Mouse (Mus musculus) embryonic facial prominence, embryonic 11.5 days (tissue): ENCODE data around the gene Usp36. TPM values are rescaled to one million over a fixed set of nuclear protein-coding genes. Genes with fewer than 3 reads are reported as not detected.

Experiments
- ATAC-seq: fragments of 200-750 bp; cut with Nextera tagmentation; replicated peaks from 2 replicates; pipeline ENCODE4 v1.8.0; 2017; ENCODE audit warnings: low read depth; ENCODE audit not compliant: insufficient number of reproducible peaks, low FRiP score, low TSS enrichment
- DNase-seq: peaks from one replicate; pipeline ENCODE4 v3.0.0-alpha.2; 2015; ENCODE audit warnings: low spot score
- H3K27ac ChIP-seq: fragments of 300-500 bp; sonication (generic); replicated peaks from 2 replicates; pipeline ENCODE4 v1.5.1; 2014; ENCODE audit warnings: mild to moderate bottlenecking, low read depth, low read length, control low read depth
- H3K27me3 ChIP-seq: fragments of 300-500 bp; sonication (generic); 2 replicates; pipeline ENCODE4 v1.6.1; 2014; ENCODE audit warnings: mild to moderate bottlenecking, low read length, moderate library complexity, mixed read lengths; ENCODE audit not compliant: control insufficient read depth, insufficient read depth
- H3K36me3 ChIP-seq: fragments of 300-500 bp; sonication (generic); replicated peaks from 2 replicates; pipeline ENCODE4 v1.6.1; 2014; ENCODE audit warnings: low read depth, mild to moderate bottlenecking, low read length, moderate library complexity, mixed read lengths; ENCODE audit not compliant: control insufficient read depth, insufficient read depth
- H3K4me1 ChIP-seq: fragments of 300-500 bp; sonication (generic); 2 replicates; pipeline ENCODE4 v1.6.1; 2014; ENCODE audit warnings: low read length, mixed read lengths; ENCODE audit not compliant: control insufficient read depth, insufficient read depth
- H3K4me2 ChIP-seq: fragments of 300-500 bp; sonication (generic); 2 replicates; pipeline ENCODE4 v1.6.1; 2014; ENCODE audit warnings: low read depth, mild to moderate bottlenecking, control low read depth, low read length, moderate library complexity
- H3K4me3 ChIP-seq: fragments of 300-500 bp; sonication (generic); 2 replicates; pipeline ENCODE4 v1.5.1; 2014; ENCODE audit warnings: low read depth, low read length, control low read depth
- H3K9ac ChIP-seq: fragments of 300-500 bp; sonication (generic); replicated peaks from 2 replicates; pipeline ENCODE4 v1.6.1; 2014; ENCODE audit warnings: mild to moderate bottlenecking, control low read depth, low read length
- H3K9me3 ChIP-seq: fragments of 300-500 bp; sonication (generic); replicated peaks from 2 replicates; pipeline ENCODE4 v1.6.1; 2016; ENCODE audit warnings: mild to moderate bottlenecking, low read length, inconsistent platforms, mixed read lengths; ENCODE audit not compliant: control insufficient read depth
- WGBS: fragments of 180-500 bp; shearing (Covaris S2); extraction: QIAGEN DNeasy Blood & Tissue Kit; methylation state at CpG from one replicate; pipeline ENCODE4 v1.1.7; 2014; 5-methylcytosine and 5-hydroxymethylcytosine counted together
- polyA plus RNA-seq: library from polyadenylated mRNA; unstranded; fragments of >200 nt; fragmentation: Nextera tagmentation; extraction: Ambion mirVana; gene quantifications from 2 replicates; pipeline ENCODE4 v1.2.1, GENCODE M21; 2014

The Usp36 gene
- polyA plus RNA-seq, 1 experiment from 2014 or later = 8.1 TPM

- H3K9me3 ChIP-seq = no peaks in the 10 kb centered on the region
- no peak for DNase-seq
- no peaks in the 10 kb centered on the region for H3K27me3 ChIP-seq
- no peak for ATAC-seq
- 83% methylated on average over 5 of the region's 5 CpGs for WGBS
- H3K4me1 ChIP-seq = no peaks in the 10 kb centered on the region; the same call in 1 of the 2 replicates
- H3K36me3 ChIP-seq = no peaks in the 10 kb centered on the region
- H3K27ac ChIP-seq = no peak overlapping the region
- no peak overlapping the region for H3K4me2 ChIP-seq
- H3K9ac ChIP-seq = no peak overlapping the region
- H3K4me3 ChIP-seq = no peak overlapping the region
These were observed 67.1 kb downstream of the Usp36 start for GRCm38 (mm10) chr11:118222917-118223316.

DNA sequence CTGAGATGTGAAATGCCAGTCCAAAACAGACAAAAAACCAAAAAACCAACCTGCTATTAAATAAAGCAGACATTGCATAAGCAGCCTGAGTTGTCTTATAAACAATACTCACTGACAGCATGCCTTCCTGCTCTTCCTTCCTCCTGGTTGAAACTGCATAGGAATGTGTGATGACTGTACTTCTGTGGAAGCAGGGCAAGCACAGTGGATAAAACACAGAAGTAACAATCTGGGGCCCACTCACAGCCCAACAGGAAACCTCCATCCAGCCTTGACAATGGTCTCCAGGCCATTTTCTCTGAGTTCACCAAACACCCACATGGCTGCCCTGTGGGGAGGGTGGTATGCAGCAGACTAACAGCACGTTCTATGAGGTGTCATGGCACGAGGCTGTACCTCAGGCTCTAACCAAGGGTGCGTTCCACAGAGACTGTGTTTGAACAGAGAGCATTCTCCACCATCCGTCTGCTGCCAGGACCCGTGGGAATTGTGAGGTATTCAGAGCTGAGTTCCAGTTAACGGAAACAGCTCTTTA, 67.6 kb downstream of the Usp36 start:
- no peak for ATAC-seq
- no peaks in the 10 kb centered on the region for H3K27me3 ChIP-seq
- H3K27ac ChIP-seq = no peak overlapping the region
- H3K4me1 ChIP-seq = no peaks in the 10 kb centered on the region; the same call in 1 of the 2 replicates
- 66% methylated on average over 6 of the region's 6 CpGs for WGBS
- no peaks in the 10 kb centered on the region for H3K9me3 ChIP-seq
- no peak overlapping the region for H3K9ac ChIP-seq
- no peak overlapping the region for H3K4me3 ChIP-seq
- no peak for DNase-seq
- H3K4me2 ChIP-seq = no peak overlapping the region
- no peaks in the 10 kb centered on the region for H3K36me3 ChIP-seq

- 26% methylated on average over 7 of the region's 7 CpGs for WGBS
- Histone ChIP-seq H3K36me3 (no peaks in the 10 kb centered on the region), H3K4me3 (no peak overlapping the region), H3K4me1 (no peaks in the 10 kb centered on the region; the same call in 1 of the 2 replicates), H3K27ac (no peak overlapping the region), H3K27me3 (no peaks in the 10 kb centered on the region), H3K9me3 (no peaks in the 10 kb centered on the region), H3K9ac (no peak overlapping the region), H3K4me2 (no peak overlapping the region)
- DNase-seq (peak; percentile 74), ATAC-seq (no peak)
These were observed 69.3 kb downstream of the Usp36 start for GRCm38 (mm10) chr11:118220561-118221262.

- Histone ChIP-seq H3K36me3 (no peaks in the 10 kb centered on the region), H3K4me2 (no peak overlapping the region), H3K27me3 (no peaks in the 10 kb centered on the region), H3K4me3 (no peak overlapping the region), H3K9ac (no peak overlapping the region), H3K4me1 (no peaks in the 10 kb centered on the region; the same call in 1 of the 2 replicates), H3K27ac (no peak overlapping the region), H3K9me3 (no peaks in the 10 kb centered on the region)
- ATAC-seq = no peak
- WGBS = 90% methylated on average over 4 of the region's 4 CpGs
- no peak for DNase-seq
These were observed 71.0 kb downstream of the Usp36 start for GRCm38 (mm10) chr11:118219066-118219465.

- Histone ChIP-seq H3K36me3 (no peaks in the 10 kb centered on the region), H3K4me1 (no peaks in the 10 kb centered on the region), H3K27ac (no peak overlapping the region), H3K27me3 (no peaks in the 10 kb centered on the region), H3K4me3 (no peak overlapping the region), H3K4me2 (no peak overlapping the region), H3K9me3 (no peaks in the 10 kb centered on the region), H3K9ac (no peak overlapping the region)
- DNase-seq (no peak), ATAC-seq (no peak)
- WGBS = 86% methylated on average over 6 of the region's 6 CpGs
These were observed 73.6 kb downstream of the Usp36 start for GRCm38 (mm10) chr11:118216468-118216867.

- ATAC-seq (no peak), DNase-seq (no peak)
- Histone ChIP-seq H3K9me3 (no peaks in the 10 kb centered on the region), H3K4me1 (no peaks in the 10 kb centered on the region), H3K36me3 (no peaks in the 10 kb centered on the region), H3K27ac (no peak overlapping the region), H3K27me3 (no peaks in the 10 kb centered on the region), H3K9ac (no peak overlapping the region), H3K4me2 (no peak overlapping the region), H3K4me3 (no peak overlapping the region)
- 73% methylated on average over 5 of the region's 5 CpGs for WGBS
These were observed 74.1 kb downstream of the Usp36 start for GRCm38 (mm10) chr11:118215928-118216458.

- WGBS = 72% methylated on average over 7 of the region's 7 CpGs
- Histone ChIP-seq H3K9ac (no peak overlapping the region), H3K27ac (no peak overlapping the region), H3K9me3 (no peaks in the 10 kb centered on the region), H3K27me3 (no peaks in the 10 kb centered on the region), H3K4me1 (peaks cover 11% of the 10 kb centered on the region), H3K4me3 (no peak overlapping the region), H3K4me2 (no peak overlapping the region), H3K36me3 (no peaks in the 10 kb centered on the region)
- ATAC-seq (no peak), DNase-seq (no peak)
These were observed 77.4 kb downstream of the Usp36 start for GRCm38 (mm10) chr11:118212636-118213112.
